Mouse (Mus musculus) lung, embryonic 15.5 days (tissue): Measurements from ENCODE around the gene Ticrr. TPM values are rescaled to one million over a fixed set of nuclear protein-coding genes. Genes with fewer than 3 reads are reported as not detected.

Experiments
- ATAC-seq: fragments of 200-750 bp; cut with Nextera tagmentation; 2 replicates; pipeline ENCODE4 v1.8.0; 2017; ENCODE audit warnings: moderate number of reproducible peaks, borderline replicate concordance; ENCODE audit not compliant: low FRiP score, low TSS enrichment; ENCODE audit errors: extremely low read depth
- H3K27ac ChIP-seq: fragments of 300-500 bp; sonication (generic); 2 replicates; pipeline ENCODE4 v1.5.1; 2015; ENCODE audit warnings: moderate library complexity, mild to moderate bottlenecking, inconsistent platforms
- H3K27me3 ChIP-seq: fragments of 300-500 bp; sonication (generic); 2 replicates; pipeline ENCODE4 v1.6.1; 2015; ENCODE audit warnings: inconsistent platforms
- H3K36me3 ChIP-seq: fragments of 300-500 bp; sonication (generic); 2 replicates; pipeline ENCODE4 v1.6.1; 2015; ENCODE audit warnings: inconsistent platforms
- H3K4me1 ChIP-seq: fragments of 300-500 bp; sonication (generic); 2 replicates; pipeline ENCODE4 v1.6.1; 2015; ENCODE audit warnings: inconsistent platforms
- H3K4me2 ChIP-seq: fragments of 300-500 bp; sonication (generic); 2 replicates; pipeline ENCODE4 v1.6.1; 2015; ENCODE audit warnings: inconsistent platforms, mild to moderate bottlenecking, moderate library complexity
- H3K4me3 ChIP-seq: fragments of 300-500 bp; sonication (generic); 2 replicates; pipeline ENCODE4 v1.5.1; 2015; ENCODE audit warnings: mild to moderate bottlenecking, inconsistent platforms
- H3K9ac ChIP-seq: fragments of 300-500 bp; sonication (generic); 2 replicates; pipeline ENCODE4 v1.6.1; 2015; ENCODE audit warnings: inconsistent platforms
- H3K9me3 ChIP-seq: fragments of 300-500 bp; sonication (generic); 2 replicates; pipeline ENCODE4 v1.6.1; 2016; ENCODE audit warnings: inconsistent platforms
- WGBS: fragments of 180-500 bp; shearing (Covaris S2); methylation state at CpG from one replicate; pipeline ENCODE4 v1.1.7; 2015; 5-methylcytosine and 5-hydroxymethylcytosine counted together
- polyA plus RNA-seq: library from polyadenylated mRNA; unstranded; fragments of >200 nt; fragmentation: Nextera tagmentation; extraction: Ambion mirVana; gene quantifications from 2 replicates; pipeline ENCODE4 v1.2.1, GENCODE M21; 2015

The Ticrr gene
- polyA plus RNA-seq, 1 experiment from 2014 or later: 12.6 TPM

GRCm38 (mm10) chr7:79647233-79647632, 12.8 kb upstream of the Ticrr start:
- ATAC-seq: no peak
- no peak overlapping the region for H3K4me2 ChIP-seq
- H3K36me3 ChIP-seq: no peaks in the 10 kb centered on the region
- no peak overlapping the region for H3K9ac ChIP-seq
- H3K4me1 ChIP-seq: no peaks in the 10 kb centered on the region
- H3K9me3 ChIP-seq: no peaks in the 10 kb centered on the region
- no peak overlapping the region for H3K27ac ChIP-seq
- 86% methylated on average over 3 of the region's 3 CpGs for WGBS
- no peaks in the 10 kb centered on the region for H3K27me3 ChIP-seq
- no peak overlapping the region for H3K4me3 ChIP-seq

GRCm38 (mm10) chr7:79649005-79649404, 11.0 kb upstream of the Ticrr start:
- Histone ChIP-seq H3K9me3 (no peaks in the 10 kb centered on the region), H3K4me2 (no peak overlapping the region), H3K4me3 (no peak overlapping the region), H3K9ac (no peak overlapping the region), H3K36me3 (no peaks in the 10 kb centered on the region), H3K27me3 (no peaks in the 10 kb centered on the region), H3K27ac (no peak overlapping the region), H3K4me1 (no peaks in the 10 kb centered on the region)
- no peak for ATAC-seq
- 9% methylated on average over 3 of the region's 3 CpGs for WGBS

GRCm38 (mm10) chr7:79654185-79654584, 5.8 kb upstream of the Ticrr start:
- Histone ChIP-seq H3K27me3 (no peaks in the 10 kb centered on the region), H3K4me1 (peaks cover 5% of the 10 kb centered on the region; the same call in 1 of the 2 replicates), H3K4me3 (no peak overlapping the region), H3K27ac (no peak overlapping the region), H3K4me2 (no peak overlapping the region), H3K9ac (no peak overlapping the region), H3K36me3 (no peaks in the 10 kb centered on the region), H3K9me3 (no peaks in the 10 kb centered on the region)
- 82% methylated on average over 1 of the region's 1 CpGs for WGBS
- no peak for ATAC-seq

GRCm38 (mm10) chr7:79654586-79654985, 5.4 kb upstream of the Ticrr start:
- no peak overlapping the region for H3K27ac ChIP-seq
- ATAC-seq: no peak

GRCm38 (mm10) chr7:79660291-79661150, 525 bp downstream of the Ticrr start:
- peak overlapping the region; percentile 91 for H3K4me2 ChIP-seq
- peaks cover 32% of the 10 kb centered on the region for H3K4me1 ChIP-seq
- H3K4me3 ChIP-seq: peak overlapping the region; percentile 96
- peaks cover under 1% of the 10 kb centered on the region; the same call in 1 of the 2 replicates for H3K36me3 ChIP-seq
- peak overlapping the region; percentile 98 for H3K9ac ChIP-seq
- H3K9me3 ChIP-seq: no peaks in the 10 kb centered on the region
- no peaks in the 10 kb centered on the region for H3K27me3 ChIP-seq
- peak; percentile 10; the same call in 1 of the 2 replicates for ATAC-seq
- 0 out of 2 replicates have a peak overlapping the region, but pooled peaks have one; percentile 66 for H3K27ac ChIP-seq
- under 1% methylated on average over 73 of the region's 73 CpGs for WGBS

More at GRCm38 (mm10) chr7:79654586-79654985, 5.4 kb upstream of the Ticrr start:
- H3K4me2 ChIP-seq: no peak overlapping the region
- no peak overlapping the region for H3K4me3 ChIP-seq
- peaks cover 7% of the 10 kb centered on the region; the same call in 1 of the 2 replicates for H3K4me1 ChIP-seq
- 32% methylated on average over 1 of the region's 1 CpGs for WGBS
- no peaks in the 10 kb centered on the region for H3K27me3 ChIP-seq
- H3K36me3 ChIP-seq: no peaks in the 10 kb centered on the region
- no peaks in the 10 kb centered on the region for H3K9me3 ChIP-seq
- H3K9ac ChIP-seq: no peak overlapping the region

GRCm38 (mm10) chr7:79661253-79661890, 1.4 kb downstream of the Ticrr start:
- Histone ChIP-seq H3K27ac (no peak overlapping the region), H3K9me3 (no peaks in the 10 kb centered on the region), H3K4me3 (peak overlapping the region; percentile 96), H3K36me3 (peaks cover 3% of the 10 kb centered on the region), H3K9ac (peak overlapping the region; percentile 98), H3K4me2 (peak overlapping the region; percentile 91), H3K4me1 (peaks cover 32% of the 10 kb centered on the region), H3K27me3 (no peaks in the 10 kb centered on the region)
- ATAC-seq: no peak
- WGBS: 9% methylated on average over 5 of the region's 5 CpGs

GRCm38 (mm10) chr7:79666690-79667089, 6.7 kb downstream of the Ticrr start:
- no peaks in the 10 kb centered on the region for H3K9me3 ChIP-seq
- H3K9ac ChIP-seq: no peak overlapping the region
- peaks cover 18% of the 10 kb centered on the region for H3K4me1 ChIP-seq
- no peak overlapping the region for H3K27ac ChIP-seq
- no peak overlapping the region for H3K4me2 ChIP-seq
- ATAC-seq: no peak
- peaks cover 45% of the 10 kb centered on the region for H3K36me3 ChIP-seq
- no peaks in the 10 kb centered on the region for H3K27me3 ChIP-seq
- no peak overlapping the region for H3K4me3 ChIP-seq

GRCm38 (mm10) chr7:79670900-79671604, 11.1 kb downstream of the Ticrr start:
- no peaks in the 10 kb centered on the region for H3K9me3 ChIP-seq
- no peaks in the 10 kb centered on the region for H3K27me3 ChIP-seq
- H3K36me3 ChIP-seq: peaks cover 76% of the 10 kb centered on the region
- ATAC-seq: peak; percentile 89
- 0 out of 2 replicates have a peak overlapping the region, but pooled peaks have one; percentile 27 for H3K27ac ChIP-seq
- H3K4me3 ChIP-seq: no peak overlapping the region
- H3K4me2 ChIP-seq: no peak overlapping the region
- 52% methylated on average over 4 of the region's 4 CpGs for WGBS
- no peak overlapping the region for H3K9ac ChIP-seq
- no peaks in the 10 kb centered on the region for H3K4me1 ChIP-seq

- H3K36me3 ChIP-seq: peaks cover 81% of the 10 kb centered on the region
- H3K4me2 ChIP-seq: no peak overlapping the region
- no peak overlapping the region for H3K9ac ChIP-seq
- H3K4me3 ChIP-seq: no peak overlapping the region
- H3K9me3 ChIP-seq: no peaks in the 10 kb centered on the region
- H3K27ac ChIP-seq: no peak overlapping the region
- H3K4me1 ChIP-seq: no peaks in the 10 kb centered on the region
- no peaks in the 10 kb centered on the region for H3K27me3 ChIP-seq
- ATAC-seq: no peak
These were observed 19.2 kb downstream of the Ticrr start for GRCm38 (mm10) chr7:79679186-79679585.

- Histone ChIP-seq H3K27me3 (no peaks in the 10 kb centered on the region), H3K9me3 (no peaks in the 10 kb centered on the region), H3K27ac (no peak overlapping the region), H3K4me1 (no peaks in the 10 kb centered on the region), H3K9ac (no peak overlapping the region), H3K4me2 (no peak overlapping the region), H3K4me3 (no peak overlapping the region), H3K36me3 (peaks cover 83% of the 10 kb centered on the region)
- no peak for ATAC-seq
- 94% methylated on average over 2 of the region's 2 CpGs for WGBS
These were observed 20.2 kb downstream of the Ticrr start for GRCm38 (mm10) chr7:79680231-79680630.

- 85% methylated on average over 8 of the region's 8 CpGs for WGBS
- peaks cover 87% of the 10 kb centered on the region for H3K36me3 ChIP-seq
These were observed 36.5 kb downstream of the Ticrr start for GRCm38 (mm10) chr7:79696495-79696894.

More at GRCm38 (mm10) chr7:79696495-79696894, 36.5 kb downstream of the Ticrr start:
- no peaks in the 10 kb centered on the region for H3K27me3 ChIP-seq
- H3K4me1 ChIP-seq: no peaks in the 10 kb centered on the region
- no peak overlapping the region for H3K27ac ChIP-seq
- ATAC-seq: no peak
- no peak overlapping the region for H3K4me2 ChIP-seq
- no peak overlapping the region for H3K4me3 ChIP-seq
- H3K9me3 ChIP-seq: no peaks in the 10 kb centered on the region
- H3K9ac ChIP-seq: no peak overlapping the region
